29 mouse cellular contexts compared by ENCODE assay signal in the genomic region with DNA sequence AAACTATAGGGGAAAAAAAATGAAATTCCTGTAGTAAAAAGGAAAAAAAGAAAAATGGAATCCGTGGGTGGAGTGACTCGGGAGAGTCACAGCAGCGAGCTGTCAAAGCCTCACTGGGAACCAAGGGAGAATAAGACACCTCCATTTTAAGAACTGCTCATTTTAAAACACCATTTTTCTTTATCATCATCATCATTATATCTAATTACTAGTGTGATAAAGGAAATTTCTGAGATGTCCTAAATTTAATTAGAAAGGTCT. TPM values are rescaled to one million over a fixed set of nuclear protein-coding genes. Genes with fewer than 3 reads are reported as not detected.
"Had no signal": no experiment of that assay in that cellular context is flagged by ENCODE, and none has a peak within 500 bp of the region (broad histone marks: within the 10 kb centered on the region; RNA-seq: fewer than 3 reads in every experiment).

No protein-coding gene starts in this region.

- H3K4me3 ChIP-seq: gastrocnemius, adult 2 months; heart, embryonic 10.5 days; heart, embryonic 12.5 days; hindbrain, embryonic 10.5 days; hindbrain, embryonic 12.5 days; intestine, embryonic 15.5 days; limb, embryonic 10.5 days; limb, embryonic 12.5 days; liver, embryonic 13.5 days; liver, embryonic 15.5 days had no signal

- H3K9ac ChIP-seq: heart, embryonic 12.5 days; hindbrain, embryonic 12.5 days; hindbrain, embryonic 14.5 days; intestine, embryonic 15.5 days; limb, embryonic 12.5 days; liver, embryonic 13.5 days; liver, embryonic 15.5 days; liver, postnatal 0 days had no signal

- H3K27ac ChIP-seq: gastrocnemius, adult 2 months; heart, embryonic 10.5 days; hindbrain, embryonic 10.5 days; hindbrain, embryonic 12.5 days; hindbrain, embryonic 14.5 days; intestine, embryonic 15.5 days; limb, embryonic 10.5 days; limb, embryonic 12.5 days; liver, embryonic 13.5 days; liver, embryonic 15.5 days had no signal

- H3K4me1 ChIP-seq: hindbrain, embryonic 10.5 days; hindbrain, embryonic 12.5 days; intestine, embryonic 15.5 days; limb, embryonic 10.5 days; limb, embryonic 12.5 days; liver, embryonic 15.5 days had no signal

- H3K4me2 ChIP-seq: heart, embryonic 12.5 days; hindbrain, embryonic 12.5 days; hindbrain, embryonic 14.5 days; intestine, embryonic 15.5 days; limb, embryonic 12.5 days; liver, embryonic 11.5 days; liver, embryonic 13.5 days; liver, embryonic 15.5 days had no signal

- DNase-seq: gastrocnemius, adult 2 months; gastrocnemius, postnatal 10 days; gastrocnemius, postnatal 25 days; heart, adult 18-20 months; heart, postnatal 10 days; heart, postnatal 4 days; kidney, adult 18-20 months; kidney, adult 8-10 months; kidney, postnatal 10 days; kidney, postnatal 25 days; kidney, postnatal 4 days; liver; liver, embryonic 13.5 days; liver, postnatal 0 days had no signal

- H3K27me3 ChIP-seq: heart, embryonic 12.5 days; hindbrain, embryonic 12.5 days; intestine, embryonic 15.5 days; limb, embryonic 12.5 days; liver, embryonic 13.5 days; liver, embryonic 15.5 days had no signal

- ATAC-seq: inflammation-experienced regulatory T-cells, adult 6 months; intestine, embryonic 15.5 days; intestine, postnatal 0 days; liver, postnatal 0 days had no signal

- H3K9me3 ChIP-seq: heart, embryonic 10.5 days; hindbrain, embryonic 12.5 days; intestine, embryonic 15.5 days; limb, embryonic 10.5 days; limb, embryonic 12.5 days; liver, embryonic 13.5 days; liver, embryonic 15.5 days had no signal

- H3K36me3 ChIP-seq: heart, embryonic 10.5 days; heart, embryonic 12.5 days; hindbrain, embryonic 10.5 days; hindbrain, embryonic 12.5 days; intestine, embryonic 15.5 days; limb, embryonic 10.5 days; limb, embryonic 12.5 days; liver, embryonic 13.5 days; liver, embryonic 15.5 days had no signal

RNA-seq across cellular contexts. Expression of a gene that starts 53.0 kb away (rescaled TPM):
- polyA plus RNA-seq: heart, embryonic 14.5 days; heart, embryonic 16.5 days; hindbrain, embryonic 12.5 days; hindbrain, embryonic 14.5 days; intestine, embryonic 15.5 days; intestine, postnatal 0 days; kidney, embryonic 16.5 days; limb, embryonic 12.5 days had no signal
